Mouse (Mus musculus): ENCODE results near the gene Ddx19a. TPM values are rescaled to one million over a fixed set of nuclear protein-coding genes. Genes with fewer than 3 reads are reported as not detected.
A peak's percentile ranks its signal among the peaks of the same experiment; 100 is the strongest.
"Not testable (repeated sequence)": the region's sequence is repeated elsewhere in the genome, so short reads cannot be mapped to it uniquely, and the experiment has no call there.

Gene Ddx19a
- polyA plus RNA-seq, 1 experiment, result 23.8 TPM

DNA sequence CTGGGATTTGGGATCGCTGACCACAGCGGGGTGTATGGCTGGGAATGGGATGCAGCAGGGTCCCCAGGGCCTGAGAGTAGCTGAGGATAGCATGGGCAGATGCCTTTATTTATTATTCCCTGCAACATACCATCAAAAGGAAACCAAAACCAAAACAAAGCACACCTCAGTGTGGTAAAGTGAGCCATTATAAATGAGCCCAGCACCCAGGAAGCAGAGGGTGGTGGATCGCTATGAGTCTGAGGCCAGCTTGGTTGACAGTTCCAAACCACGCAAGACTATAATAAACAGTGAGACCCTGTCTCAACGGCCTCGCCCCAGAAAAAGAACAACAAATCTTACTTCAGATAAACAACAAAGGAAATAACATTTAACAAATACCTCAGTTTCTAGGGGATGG lies 32.4 kb upstream of the Ddx19a start:
- no peak for TF ChIP-seq CTCF (IDR thresholded peaks at IDR 0.05; ENCODE audit: extremely low read depth, insufficient read depth, low read length)
- no peak for TF ChIP-seq POLR2A (IDR thresholded peaks at IDR 0.05; ENCODE audit: extremely low read depth, insufficient read depth, low read length)
- no peaks in the 10 kb centered on the region; the same call in 1 of the 2 replicates for H3K4me1 ChIP-seq (ENCODE audit: control insufficient read depth, insufficient read depth, low read length)
- H3K4me3 ChIP-seq (ENCODE audit: insufficient read depth, low read length), result no peak overlapping the region
- H3K27ac ChIP-seq (ENCODE audit: insufficient read depth, low read length), result no peak overlapping the region

GRCm38 (mm10) chr8:111029589-111029988 lies 32.0 kb upstream of the Ddx19a start:
- Histone ChIP-seq H3K27ac (ENCODE audit: insufficient read depth, low read length) (no peak overlapping the region), H3K4me1 (ENCODE audit: control insufficient read depth, insufficient read depth, low read length) (no peaks in the 10 kb centered on the region), H3K4me3 (ENCODE audit: insufficient read depth, low read length) (no peak overlapping the region)
- TF ChIP-seq CTCF (IDR thresholded peaks at IDR 0.05; ENCODE audit: extremely low read depth, insufficient read depth, low read length) (no peak), POLR2A (IDR thresholded peaks at IDR 0.05; ENCODE audit: extremely low read depth, insufficient read depth, low read length) (no peak)

DNA sequence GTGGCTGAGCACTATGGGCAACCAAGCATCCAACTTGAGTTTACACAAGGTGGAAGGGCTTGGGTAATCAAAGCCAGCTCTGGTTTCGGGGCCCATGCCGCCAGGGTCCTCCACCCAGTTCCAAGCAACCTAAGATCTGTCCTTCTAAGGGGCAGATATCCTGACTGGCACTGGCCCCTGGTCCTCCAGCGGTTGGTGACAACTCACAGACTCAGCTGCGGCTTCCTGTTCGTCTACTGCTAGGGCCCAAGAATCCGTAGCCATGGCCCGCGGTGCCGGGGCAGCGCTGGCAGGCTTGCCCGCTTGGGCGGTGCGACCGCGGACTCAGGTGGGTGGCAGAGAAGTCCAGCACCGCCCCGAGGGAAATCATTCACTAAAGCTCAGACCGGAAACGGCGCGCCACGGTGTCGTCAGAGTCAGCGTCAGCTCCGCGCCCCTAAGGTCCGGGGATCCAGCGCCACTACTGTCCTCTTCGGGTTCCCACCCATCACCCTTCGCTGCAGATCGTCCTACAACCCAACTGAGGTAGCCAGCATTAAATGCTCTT lies 29.9 kb upstream of the Ddx19a start:
- Histone ChIP-seq H3K4me1 (ENCODE audit: control insufficient read depth, insufficient read depth, low read length) (no peaks in the 10 kb centered on the region), H3K27ac (ENCODE audit: insufficient read depth, low read length) (no peak overlapping the region), H3K4me3 (ENCODE audit: insufficient read depth, low read length) (peak overlapping the region; percentile 89)
- no peak for TF ChIP-seq CTCF (IDR thresholded peaks at IDR 0.05; ENCODE audit: extremely low read depth, insufficient read depth, low read length)
- TF ChIP-seq POLR2A (IDR thresholded peaks at IDR 0.05; ENCODE audit: extremely low read depth, insufficient read depth, low read length), result peak; percentile 91

DNA sequence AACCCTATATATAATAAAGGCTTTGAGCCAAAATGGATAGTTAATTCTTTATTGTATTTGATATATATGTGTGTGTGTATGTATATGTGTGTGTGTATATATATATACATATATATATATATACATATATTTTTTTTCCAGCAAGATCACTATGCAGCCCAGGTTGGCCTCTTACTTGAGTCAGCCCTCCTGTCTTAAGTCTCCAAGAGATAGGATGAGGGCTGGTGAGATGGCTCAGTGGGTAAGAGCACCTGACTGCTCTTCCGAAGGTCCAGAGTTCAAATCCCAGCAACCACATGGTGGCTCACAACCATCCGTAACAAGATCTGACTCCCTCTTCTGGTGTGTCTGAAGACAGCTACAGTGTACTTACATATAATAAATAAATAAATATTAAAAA lies 29.0 kb upstream of the Ddx19a start:
- not testable (repeated sequence) for H3K27ac ChIP-seq (ENCODE audit: insufficient read depth, low read length); H3K4me1 ChIP-seq (ENCODE audit: control insufficient read depth, insufficient read depth, low read length)

GRCm38 (mm10) chr8:111010230-111010991 lies 12.8 kb upstream of the Ddx19a start:
- H3K4me3 ChIP-seq (ENCODE audit: insufficient read depth, low read length); H3K4me1 ChIP-seq (ENCODE audit: control insufficient read depth, insufficient read depth, low read length): not testable (repeated sequence)

More for the DNA sequence above, 29.0 kb upstream of the Ddx19a start:
- H3K4me3 ChIP-seq (ENCODE audit: insufficient read depth, low read length), result not testable (repeated sequence)

GRCm38 (mm10) chr8:110996641-110997430 lies 764 bp downstream of the Ddx19a start:
- peak overlapping the region; percentile 71 for H3K4me3 ChIP-seq (ENCODE audit: insufficient read depth, low read length)
- 0 out of 2 replicates have a peak, but pooled peaks cover 1% of the 10 kb centered on the region for H3K4me1 ChIP-seq (ENCODE audit: control insufficient read depth, insufficient read depth, low read length)
- no peak overlapping the region; the same call in 1 of the 2 replicates for H3K27ac ChIP-seq (ENCODE audit: insufficient read depth, low read length)
- TF ChIP-seq CTCF (IDR thresholded peaks at IDR 0.05; ENCODE audit: extremely low read depth, insufficient read depth, low read length), result no peak
- TF ChIP-seq POLR2A (IDR thresholded peaks at IDR 0.05; ENCODE audit: extremely low read depth, insufficient read depth, low read length), result no peak

More at GRCm38 (mm10) chr8:111010230-111010991, 12.8 kb upstream of the Ddx19a start:
- H3K27ac ChIP-seq (ENCODE audit: insufficient read depth, low read length), result not testable (repeated sequence)

DNA sequence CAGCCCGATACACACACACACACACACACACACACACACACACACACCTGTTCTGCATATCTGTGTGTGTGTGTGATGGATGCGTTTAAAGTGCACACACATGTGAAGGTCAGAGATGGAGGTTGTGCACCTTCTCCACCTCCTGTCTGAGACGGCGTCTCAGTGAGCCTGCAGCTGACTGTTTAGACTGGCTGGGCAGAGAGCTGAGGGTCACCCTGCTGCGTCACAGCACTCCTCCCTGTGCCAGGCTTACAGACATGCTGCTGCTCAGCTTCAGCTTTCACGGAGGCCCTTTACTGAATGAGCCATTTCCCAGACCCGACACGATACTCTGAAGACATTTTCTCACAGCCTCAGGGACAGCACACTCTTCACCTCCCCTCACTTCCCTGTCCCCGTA lies 7.6 kb downstream of the Ddx19a start:
- no peaks in the 10 kb centered on the region for H3K4me1 ChIP-seq (ENCODE audit: control insufficient read depth, insufficient read depth, low read length)
- H3K4me3 ChIP-seq (ENCODE audit: insufficient read depth, low read length), result no peak overlapping the region
- H3K27ac ChIP-seq (ENCODE audit: insufficient read depth, low read length), result no peak overlapping the region
- TF ChIP-seq POLR2A (IDR thresholded peaks at IDR 0.05; ENCODE audit: extremely low read depth, insufficient read depth, low read length) (no peak), CTCF (IDR thresholded peaks at IDR 0.05; ENCODE audit: extremely low read depth, insufficient read depth, low read length) (no peak)

DNA sequence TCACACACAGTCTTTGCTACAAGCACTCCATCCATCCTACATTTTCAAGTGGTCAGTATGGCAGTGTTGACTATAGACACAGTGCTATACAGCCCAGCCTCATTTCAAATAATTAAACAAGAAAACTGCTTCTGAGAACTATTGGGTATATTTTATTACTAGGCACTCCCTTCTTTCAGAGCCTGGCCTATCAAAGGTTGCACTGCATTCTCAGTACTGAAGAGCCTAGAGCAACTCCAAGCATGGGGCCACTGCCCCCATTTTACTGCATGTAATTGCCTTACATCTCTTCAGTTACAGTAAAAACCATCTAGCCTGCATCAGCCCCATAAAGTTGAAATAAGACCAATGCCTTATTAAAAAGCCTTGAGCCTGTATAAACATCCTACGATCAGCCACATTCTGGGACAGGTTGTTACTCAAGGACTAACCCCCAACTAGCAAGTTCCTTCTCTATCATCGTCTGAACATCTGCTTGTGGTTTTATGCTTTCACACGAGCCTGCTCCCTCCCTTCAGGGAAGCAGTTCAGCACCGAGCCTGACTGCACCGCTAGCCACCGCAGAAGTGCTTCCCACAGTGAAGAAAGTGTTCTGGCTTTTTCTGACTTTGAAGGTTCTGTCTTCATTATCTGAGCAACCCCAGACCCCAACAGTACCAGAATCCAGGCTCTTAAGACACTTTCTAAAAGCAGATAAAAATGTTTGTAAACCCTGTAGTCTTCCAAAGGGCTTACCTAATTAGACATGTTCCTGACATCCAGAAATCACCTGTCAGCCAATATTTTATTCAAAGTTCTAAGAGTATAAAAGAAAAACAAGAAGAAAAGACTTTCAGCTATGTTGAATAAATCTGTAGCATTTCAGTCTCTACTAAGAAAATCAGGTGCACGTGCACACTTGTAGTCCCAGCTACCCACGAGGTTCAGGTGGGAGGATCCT lies 9.5 kb downstream of the Ddx19a start:
- no peak overlapping the region for H3K4me3 ChIP-seq (ENCODE audit: insufficient read depth, low read length)
- no peak overlapping the region for H3K27ac ChIP-seq (ENCODE audit: insufficient read depth, low read length)
- H3K4me1 ChIP-seq (ENCODE audit: control insufficient read depth, insufficient read depth, low read length), result no peaks in the 10 kb centered on the region
- no peak for TF ChIP-seq POLR2A (IDR thresholded peaks at IDR 0.05; ENCODE audit: extremely low read depth, insufficient read depth, low read length)
- no peak for TF ChIP-seq CTCF (IDR thresholded peaks at IDR 0.05; ENCODE audit: extremely low read depth, insufficient read depth, low read length)

GRCm38 (mm10) chr8:110981304-110981703 lies 16.3 kb downstream of the Ddx19a start:
- no peak overlapping the region for H3K4me3 ChIP-seq (ENCODE audit: insufficient read depth, low read length)
- no peaks in the 10 kb centered on the region for H3K4me1 ChIP-seq (ENCODE audit: control insufficient read depth, insufficient read depth, low read length)
- H3K27ac ChIP-seq (ENCODE audit: insufficient read depth, low read length), result no peak overlapping the region
- TF ChIP-seq CTCF (IDR thresholded peaks at IDR 0.05; ENCODE audit: extremely low read depth, insufficient read depth, low read length) (no peak), POLR2A (IDR thresholded peaks at IDR 0.05; ENCODE audit: extremely low read depth, insufficient read depth, low read length) (no peak)

DNA sequence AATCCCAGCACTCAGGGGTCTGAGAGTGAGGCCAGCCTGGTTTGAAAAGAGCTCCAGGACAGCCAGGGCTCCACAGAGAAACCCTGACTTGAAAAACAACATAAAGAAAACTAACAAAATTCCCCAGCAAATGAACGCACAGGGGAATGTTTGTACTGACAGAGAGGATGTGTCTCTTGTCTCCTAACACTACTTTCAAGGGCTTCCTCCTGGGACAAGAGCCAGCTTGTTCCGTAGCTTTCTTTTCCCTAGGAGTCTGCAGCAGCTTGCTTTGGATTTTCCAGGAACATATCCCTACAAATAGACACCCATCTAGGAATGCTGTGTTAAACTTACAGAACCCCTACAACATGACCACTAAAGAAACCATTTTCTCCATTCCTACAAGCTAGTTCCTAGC lies 19.6 kb downstream of the Ddx19a start:
- H3K27ac ChIP-seq (ENCODE audit: insufficient read depth, low read length); H3K4me1 ChIP-seq (ENCODE audit: control insufficient read depth, insufficient read depth, low read length); H3K4me3 ChIP-seq (ENCODE audit: insufficient read depth, low read length): not testable (repeated sequence)

GRCm38 (mm10) chr8:110976532-110976931 lies 21.1 kb downstream of the Ddx19a start:
- not testable (repeated sequence) for H3K4me1 ChIP-seq (ENCODE audit: control insufficient read depth, insufficient read depth, low read length); H3K27ac ChIP-seq (ENCODE audit: insufficient read depth, low read length); H3K4me3 ChIP-seq (ENCODE audit: insufficient read depth, low read length)
